Mouse (Mus musculus): ENCODE measurements around the gene Olfr618.
"Not testable (repeated sequence)": the region's sequence is repeated elsewhere in the genome, so short reads cannot be mapped to it uniquely, and the experiment has no call there.

The Olfr618 gene

GRCm38 (mm10) chr7:103589803-103590202, at the start of gene Olfr618:
TSS of gene Olfr618 (plus strand) at chr7:103590103.
- DNase-seq (ENCODE audit: low read depth, low spot score): no peak

- not testable (repeated sequence) for DNase-seq (ENCODE audit: low read depth, low spot score)
Measured at GRCm38 (mm10) chr7:103542617-103543016, 47.3 kb upstream of the Olfr618 start, which contains the start of gene Olfr612. TSS of gene Olfr612 (minus strand) at chr7:103542717.

- DNase-seq (ENCODE audit: low read depth, low spot score): no peak
Measured at GRCm38 (mm10) chr7:103547774-103548173, 42.1 kb upstream of the Olfr618 start, which contains the start of gene Olfr613. TSS of gene Olfr613 (plus strand) at chr7:103548074.

GRCm38 (mm10) chr7:103555779-103556178, 34.1 kb upstream of the Olfr618 start, which contains the start of gene Olfr615:
TSS of gene Olfr615 (plus strand) at chr7:103556079.
- DNase-seq (ENCODE audit: low read depth, low spot score): no peak

- no peak for DNase-seq (ENCODE audit: low read depth, low spot score)
Measured at GRCm38 (mm10) chr7:103569043-103569442, 20.9 kb upstream of the Olfr618 start, which contains the start of gene Olfr616. TSS of gene Olfr616 (minus strand) at chr7:103569143.

- DNase-seq (ENCODE audit: low read depth, low spot score): no peak
Measured at GRCm38 (mm10) chr7:103572761-103573160, 17.1 kb upstream of the Olfr618 start, which contains the start of gene Olfr617. TSS of gene Olfr617 (plus strand) at chr7:103573061.

GRCm38 (mm10) chr7:103600275-103600674, 10.4 kb downstream of the Olfr618 start, which contains the start of gene Olfr619:
TSS of gene Olfr619 (plus strand) at chr7:103600575.
- no peak for DNase-seq (ENCODE audit: low read depth, low spot score)

- DNase-seq (ENCODE audit: low read depth, low spot score): no peak
Measured at GRCm38 (mm10) chr7:103607425-103607824, 17.5 kb downstream of the Olfr618 start.

- DNase-seq (ENCODE audit: low read depth, low spot score): no peak
Measured at GRCm38 (mm10) chr7:103612434-103612833, 22.5 kb downstream of the Olfr618 start, which contains the start of gene Olfr620. TSS of gene Olfr620 (minus strand) at chr7:103612534.

- DNase-seq (ENCODE audit: low read depth, low spot score): no peak
Measured at GRCm38 (mm10) chr7:103636795-103637194, 46.9 kb downstream of the Olfr618 start.

GRCm38 (mm10) chr7:103642602-103643001, 52.7 kb downstream of the Olfr618 start, which contains the start of gene Olfr622:
TSS of gene Olfr622 (minus strand) at chr7:103642702.
- DNase-seq (ENCODE audit: low read depth, low spot score): no peak

GRCm38 (mm10) chr7:103644070-103644469, 54.2 kb downstream of the Olfr618 start:
- no peak for DNase-seq (ENCODE audit: low read depth, low spot score)

Measured in brain, embryonic 18.5 days (tissue).